Mouse (Mus musculus) heart, embryonic 10.5 days (tissue): ENCODE measurements around the gene Pdia5. TPM values are rescaled to one million over a fixed set of nuclear protein-coding genes. Genes with fewer than 3 reads are reported as not detected.

Source experiments
- DNase-seq: peaks from one replicate; pipeline ENCODE4 v3.0.0-alpha.2; 2017; ENCODE audit warnings: low spot score
- H3K27ac ChIP-seq: fragments of 300-500 bp; sonication (generic); 2 replicates; pipeline ENCODE4 v1.5.1; 2016; ENCODE audit warnings: mild to moderate bottlenecking
- H3K27me3 ChIP-seq: fragments of 300-500 bp; sonication (generic); 2 replicates; pipeline ENCODE4 v1.6.1; 2016; ENCODE audit warnings: mild to moderate bottlenecking; ENCODE audit not compliant: poor library complexity, insufficient read depth, severe bottlenecking
- H3K36me3 ChIP-seq: fragments of 300-500 bp; sonication (generic); 2 replicates; pipeline ENCODE4 v1.6.1; 2016; ENCODE audit warnings: mild to moderate bottlenecking, moderate library complexity
- H3K4me1 ChIP-seq: fragments of 300-500 bp; sonication (generic); 2 replicates; pipeline ENCODE4 v1.6.1; 2016; ENCODE audit warnings: mild to moderate bottlenecking
- H3K4me3 ChIP-seq: fragments of 300-500 bp; sonication (generic); 2 replicates; pipeline ENCODE4 v1.5.1; 2016; ENCODE audit warnings: mild to moderate bottlenecking, moderate library complexity
- H3K9me3 ChIP-seq: fragments of 300-500 bp; sonication (generic); 2 replicates; pipeline ENCODE4 v1.6.1; 2016; ENCODE audit warnings: mild to moderate bottlenecking, moderate library complexity
- WGBS: fragments of 180-500 bp; shearing (Covaris S2); methylation state at CpG from one replicate; pipeline ENCODE4 v1.1.7; 2016; 5-methylcytosine and 5-hydroxymethylcytosine counted together
- polyA plus RNA-seq: library from polyadenylated mRNA; unstranded; fragments of >200 nt; fragmentation: Nextera tagmentation; extraction: Ambion mirVana; gene quantifications from 2 replicates; pipeline ENCODE4 v1.2.1, GENCODE M21; 2016

Gene Pdia5
- polyA plus RNA-seq, 1 experiment from 2014 or later: 49.0 TPM

DNA sequence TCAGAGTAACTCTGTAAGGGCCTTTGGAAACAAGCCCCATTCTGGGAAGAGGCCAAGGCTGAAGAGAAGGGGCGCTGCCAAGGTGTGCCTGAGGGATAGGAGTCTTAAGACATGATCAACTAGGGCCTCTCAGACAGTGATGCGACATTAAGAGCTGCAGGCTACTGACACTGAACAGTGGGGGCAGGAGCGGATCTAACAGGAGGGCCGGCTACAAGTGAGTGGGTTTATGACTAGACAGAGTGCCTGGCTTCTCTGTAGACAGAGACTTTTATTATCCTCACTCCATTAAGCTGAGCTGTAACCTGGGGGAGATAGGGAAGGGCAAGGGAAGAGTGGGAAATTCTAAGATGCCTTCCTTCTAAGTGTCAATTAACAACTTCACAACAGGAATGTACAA, 84.0 kb downstream of the Pdia5 start:
- Histone ChIP-seq H3K27me3 (no peaks in the 10 kb centered on the region), H3K36me3 (peaks cover 58% of the 10 kb centered on the region), H3K9me3 (no peaks in the 10 kb centered on the region), H3K4me1 (no peaks in the 10 kb centered on the region), H3K27ac (no peak overlapping the region), H3K4me3 (no peak overlapping the region)
- peak; percentile 58 for DNase-seq
- 88% methylated on average over 4 of the region's 4 CpGs for WGBS

DNA sequence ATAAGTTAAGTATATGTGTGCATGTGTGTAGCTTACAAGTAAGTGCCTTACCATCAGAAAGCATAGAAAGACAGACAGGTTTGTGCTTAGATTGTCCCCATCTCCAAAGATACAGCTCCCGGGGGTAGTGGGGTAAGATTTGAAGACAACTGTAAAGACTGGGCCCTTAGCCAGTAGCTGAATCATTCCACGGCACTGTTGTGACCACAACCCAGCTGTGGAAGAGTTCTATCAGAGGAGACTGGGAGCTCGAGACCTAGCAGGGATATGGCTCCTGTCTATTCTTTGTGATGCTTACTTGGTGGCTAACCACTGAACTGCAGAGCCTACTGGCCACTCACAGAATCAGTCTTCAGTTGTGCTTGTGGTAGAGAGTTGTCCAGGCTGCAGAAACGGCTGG, 84.5 kb downstream of the Pdia5 start:
- no peak overlapping the region for H3K27ac ChIP-seq
- H3K36me3 ChIP-seq: peaks cover 63% of the 10 kb centered on the region
- H3K4me1 ChIP-seq: no peaks in the 10 kb centered on the region
- no peak overlapping the region for H3K4me3 ChIP-seq
- H3K9me3 ChIP-seq: no peaks in the 10 kb centered on the region
- no peaks in the 10 kb centered on the region for H3K27me3 ChIP-seq
- 87% methylated on average over 4 of the region's 4 CpGs for WGBS
- peak; percentile 57 for DNase-seq

DNA sequence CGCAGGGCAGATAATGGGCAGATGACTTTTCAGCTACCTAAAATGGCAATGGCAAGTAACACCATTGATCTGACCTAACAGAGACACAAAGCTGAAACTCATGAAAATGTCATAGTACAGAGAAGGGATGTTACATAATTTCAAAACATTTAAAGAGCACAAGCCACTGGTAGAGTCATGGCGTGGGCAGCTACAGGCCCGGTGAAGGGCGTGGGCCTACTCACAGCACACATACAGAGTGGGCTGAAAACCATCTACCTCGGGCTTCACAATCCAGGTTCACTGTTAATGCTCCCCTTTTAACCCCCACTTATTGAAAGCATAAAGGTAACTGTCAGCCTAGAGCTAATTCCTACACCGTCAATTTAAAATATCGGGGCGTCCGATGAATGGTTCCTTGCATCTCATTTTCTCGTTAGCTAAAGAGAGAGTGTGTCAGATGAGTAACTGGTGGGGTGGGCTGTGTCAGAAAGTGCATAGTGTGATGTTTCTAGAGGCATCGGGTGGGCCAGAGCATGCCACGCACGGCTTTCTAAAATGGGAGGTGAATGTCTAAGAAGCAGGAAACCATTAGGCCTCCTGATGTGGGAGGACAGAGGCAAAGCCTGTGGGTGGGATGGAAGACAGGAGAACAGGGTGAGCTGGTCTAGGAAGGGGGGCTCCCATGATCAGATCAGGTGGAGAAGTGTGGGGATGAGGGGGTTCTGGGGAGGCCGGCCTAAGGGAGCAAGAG, 85.2 kb downstream of the Pdia5 start:
- peaks cover 66% of the 10 kb centered on the region for H3K36me3 ChIP-seq
- no peak overlapping the region for H3K4me3 ChIP-seq

DNA sequence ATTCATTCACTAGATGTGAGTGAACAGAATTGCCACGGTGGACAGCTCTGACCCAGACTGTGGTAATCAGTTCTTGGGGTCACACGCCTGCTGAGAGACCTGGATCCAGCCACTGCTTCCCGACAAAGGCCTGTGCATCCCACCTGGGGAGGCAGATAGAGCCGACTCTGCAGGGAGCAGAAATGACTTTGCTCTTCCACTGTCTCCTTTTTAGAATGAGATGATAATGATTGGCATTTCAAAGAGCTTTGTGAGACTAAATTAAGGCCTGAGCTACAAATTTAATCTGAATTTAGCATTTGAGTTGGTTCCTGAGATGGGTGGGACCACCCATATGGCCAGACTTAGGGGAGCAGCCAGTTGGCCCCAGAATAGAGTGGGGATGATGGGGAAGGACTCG, 85.8 kb downstream of the Pdia5 start:
- H3K27me3 ChIP-seq: no peaks in the 10 kb centered on the region
- H3K4me1 ChIP-seq: no peaks in the 10 kb centered on the region
- peak; percentile 66 for DNase-seq
- H3K27ac ChIP-seq: no peak overlapping the region
- no peaks in the 10 kb centered on the region for H3K9me3 ChIP-seq
- peaks cover 61% of the 10 kb centered on the region for H3K36me3 ChIP-seq
- no peak overlapping the region for H3K4me3 ChIP-seq
- 71% methylated on average over 5 of the region's 5 CpGs for WGBS

More for the DNA sequence above, 85.2 kb downstream of the Pdia5 start:
- H3K27ac ChIP-seq: no peak overlapping the region
- no peaks in the 10 kb centered on the region for H3K4me1 ChIP-seq
- 94% methylated on average over 14 of the region's 14 CpGs for WGBS
- DNase-seq: peak; percentile 56
- no peaks in the 10 kb centered on the region for H3K27me3 ChIP-seq
- no peaks in the 10 kb centered on the region for H3K9me3 ChIP-seq

DNA sequence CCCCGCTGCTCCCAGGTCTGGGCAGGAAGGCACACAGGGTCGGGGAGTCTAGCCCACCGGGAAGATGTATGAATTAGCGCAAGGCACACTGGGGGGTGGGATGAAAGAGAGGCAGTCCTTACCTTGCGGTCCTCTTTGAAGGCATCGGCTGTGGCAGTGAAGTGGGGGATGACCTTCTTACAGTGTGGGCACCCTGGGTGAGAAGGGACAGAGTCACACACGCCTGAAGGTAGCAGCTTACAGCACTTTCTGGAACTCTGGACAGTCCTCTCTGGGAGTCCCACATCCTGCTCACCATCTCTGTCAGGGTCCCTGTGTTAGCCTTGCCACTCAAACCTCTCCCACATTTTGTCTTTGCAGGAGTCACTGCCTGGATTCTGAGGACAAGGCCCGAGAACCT, 86.8 kb downstream of the Pdia5 start:
- Histone ChIP-seq H3K27ac (no peak overlapping the region), H3K4me1 (no peaks in the 10 kb centered on the region), H3K4me3 (no peak overlapping the region), H3K27me3 (no peaks in the 10 kb centered on the region), H3K36me3 (peaks cover 53% of the 10 kb centered on the region), H3K9me3 (no peaks in the 10 kb centered on the region)
- WGBS: 87% methylated on average over 8 of the region's 8 CpGs
- peak; percentile 68 for DNase-seq

DNA sequence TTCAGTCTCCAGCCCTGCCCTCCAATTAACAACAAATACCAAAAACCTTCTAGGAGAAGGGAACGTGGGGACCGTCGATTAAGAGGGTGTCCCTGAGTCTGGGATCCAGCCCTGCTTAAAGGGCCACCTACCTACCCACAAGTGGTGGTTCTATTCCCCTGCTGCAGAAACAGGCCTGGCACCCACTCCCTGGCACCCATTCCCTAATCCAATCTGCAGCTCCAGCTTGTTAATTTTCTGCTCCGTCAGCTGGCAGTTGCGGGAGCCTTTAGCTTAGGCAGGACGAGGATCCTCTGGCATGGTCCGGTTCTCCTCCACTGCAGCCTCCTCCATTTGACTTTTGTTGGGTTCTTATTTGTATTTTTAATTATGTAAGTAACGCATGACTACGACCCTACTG, 87.3 kb downstream of the Pdia5 start:
- H3K4me1 ChIP-seq: no peaks in the 10 kb centered on the region
- DNase-seq: no peak
- no peak overlapping the region for H3K4me3 ChIP-seq
- no peak overlapping the region for H3K27ac ChIP-seq
- H3K27me3 ChIP-seq: no peaks in the 10 kb centered on the region
- no peaks in the 10 kb centered on the region for H3K9me3 ChIP-seq
- 88% methylated on average over 9 of the region's 9 CpGs for WGBS
- H3K36me3 ChIP-seq: peaks cover 55% of the 10 kb centered on the region

DNA sequence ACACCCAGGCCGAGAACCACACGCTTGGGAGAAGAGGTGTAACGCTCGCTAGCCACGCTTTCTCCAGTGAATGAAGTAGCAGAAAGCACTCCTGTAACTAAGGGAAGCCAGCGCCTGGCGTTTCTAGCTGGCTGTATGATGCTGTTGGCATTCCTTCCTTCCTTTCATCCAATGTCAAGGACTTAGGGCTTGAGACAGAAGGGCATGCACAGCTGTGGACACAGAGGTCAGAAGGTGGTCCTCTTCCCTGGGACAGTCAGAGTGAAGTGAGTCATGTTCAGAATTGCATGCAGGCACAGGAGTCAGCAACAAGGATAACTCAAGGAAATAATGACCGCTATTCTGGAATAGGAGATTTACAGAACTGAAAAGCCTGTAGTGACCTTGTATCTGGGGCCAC, 97.9 kb downstream of the Pdia5 start:
- WGBS: 81% methylated on average over 8 of the region's 8 CpGs
- DNase-seq: no peak

DNA sequence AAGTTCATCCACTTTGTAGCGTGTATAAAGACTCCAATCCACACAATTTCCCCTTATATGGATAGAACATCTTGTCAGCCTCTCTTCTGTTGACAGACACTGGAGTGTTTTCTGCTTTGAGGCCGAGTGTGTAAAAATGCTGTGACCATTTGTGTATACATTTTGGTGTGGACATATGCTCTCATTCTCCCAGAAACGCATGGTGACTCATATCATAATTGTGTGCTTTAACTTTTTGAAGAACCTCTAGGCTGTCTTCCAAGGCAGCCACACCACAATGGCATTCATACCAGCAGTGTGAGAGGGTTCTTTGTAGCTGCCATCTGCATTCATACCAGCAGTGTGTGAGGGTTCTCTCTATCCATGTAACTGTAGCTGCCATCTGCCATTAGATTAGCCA, 105.0 kb downstream of the Pdia5 start:
- no peak overlapping the region for H3K4me3 ChIP-seq
- no peaks in the 10 kb centered on the region for H3K36me3 ChIP-seq
- DNase-seq: no peak
- no peaks in the 10 kb centered on the region for H3K9me3 ChIP-seq
- H3K27me3 ChIP-seq: no peaks in the 10 kb centered on the region
- H3K4me1 ChIP-seq: no peaks in the 10 kb centered on the region
- 78% methylated on average over 3 of the region's 3 CpGs for WGBS
- no peak overlapping the region for H3K27ac ChIP-seq

More for the DNA sequence above, 97.9 kb downstream of the Pdia5 start:
- Histone ChIP-seq H3K27me3 (no peaks in the 10 kb centered on the region), H3K36me3 (peaks cover 30% of the 10 kb centered on the region), H3K27ac (no peak overlapping the region), H3K4me3 (no peak overlapping the region), H3K4me1 (no peaks in the 10 kb centered on the region), H3K9me3 (no peaks in the 10 kb centered on the region)

DNA sequence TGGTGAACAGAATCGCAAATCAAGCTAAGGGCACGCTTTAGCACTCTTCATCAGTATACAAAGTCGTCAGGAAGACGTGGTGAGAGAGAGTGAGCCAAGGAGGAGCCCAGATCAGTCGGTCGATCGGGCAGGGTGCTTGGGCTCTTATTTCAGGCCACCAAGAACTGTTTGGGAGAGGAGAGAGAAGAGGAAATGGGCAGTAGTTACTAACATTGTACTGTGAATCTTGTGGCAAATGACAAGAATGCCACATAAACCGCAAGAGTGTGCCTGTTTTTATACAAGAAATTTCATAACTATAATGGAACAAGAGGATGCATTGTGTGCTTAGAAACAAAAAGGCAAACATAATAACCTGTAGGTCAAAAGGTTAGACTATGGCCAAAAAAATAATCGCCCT, 110.6 kb downstream of the Pdia5 start:
- Histone ChIP-seq H3K4me1 (no peaks in the 10 kb centered on the region), H3K27me3 (no peaks in the 10 kb centered on the region), H3K27ac (no peak overlapping the region), H3K36me3 (no peaks in the 10 kb centered on the region), H3K9me3 (no peaks in the 10 kb centered on the region), H3K4me3 (no peak overlapping the region)
- 81% methylated on average over 9 of the region's 9 CpGs for WGBS
- DNase-seq: no peak

DNA sequence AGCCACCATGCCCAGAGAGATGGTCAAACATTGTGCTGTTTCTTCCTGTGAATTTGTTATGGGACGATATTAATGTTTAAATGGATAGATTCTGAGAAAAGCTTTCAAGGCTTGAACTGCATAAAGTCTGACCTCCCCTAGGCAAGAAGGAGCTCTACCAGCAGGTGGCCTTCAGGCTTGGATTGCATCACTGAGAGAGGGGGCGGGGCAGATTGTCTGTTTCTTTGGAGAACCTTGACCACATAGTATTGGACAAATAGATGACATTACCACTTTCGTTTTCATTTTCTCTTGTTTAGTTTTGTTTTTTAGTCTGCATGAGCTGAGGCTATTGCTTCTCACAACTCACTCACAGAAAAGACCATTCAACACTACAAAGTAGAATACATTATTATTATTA, 111.3 kb downstream of the Pdia5 start:
- H3K9me3 ChIP-seq: no peaks in the 10 kb centered on the region

DNA sequence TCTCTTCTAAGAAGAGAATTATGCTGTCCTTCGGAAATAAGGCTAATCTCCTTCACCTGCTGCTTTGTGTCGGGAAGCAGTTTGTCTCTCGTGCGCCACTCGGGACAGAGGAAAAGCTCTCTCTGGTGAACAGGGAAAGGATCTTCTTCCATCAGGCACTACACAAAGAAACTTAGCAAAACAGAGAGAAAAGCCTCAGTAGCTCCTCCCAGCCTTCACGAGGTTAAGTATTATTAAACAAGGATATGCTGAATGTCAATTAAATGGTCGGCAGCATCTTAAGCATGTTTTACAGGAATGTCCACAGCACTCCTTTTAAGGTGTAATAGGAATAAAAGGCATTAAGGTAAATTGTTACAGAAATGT, 126.6 kb downstream of the Pdia5 start:
- WGBS: 2% methylated on average over 7 of the region's 7 CpGs

More for the DNA sequence above, 111.3 kb downstream of the Pdia5 start:
- no peaks in the 10 kb centered on the region for H3K4me1 ChIP-seq
- H3K27ac ChIP-seq: no peak overlapping the region
- DNase-seq: no peak
- H3K27me3 ChIP-seq: no peaks in the 10 kb centered on the region
- WGBS: 79% methylated on average over 3 of the region's 3 CpGs
- no peaks in the 10 kb centered on the region for H3K36me3 ChIP-seq
- H3K4me3 ChIP-seq: no peak overlapping the region

DNA sequence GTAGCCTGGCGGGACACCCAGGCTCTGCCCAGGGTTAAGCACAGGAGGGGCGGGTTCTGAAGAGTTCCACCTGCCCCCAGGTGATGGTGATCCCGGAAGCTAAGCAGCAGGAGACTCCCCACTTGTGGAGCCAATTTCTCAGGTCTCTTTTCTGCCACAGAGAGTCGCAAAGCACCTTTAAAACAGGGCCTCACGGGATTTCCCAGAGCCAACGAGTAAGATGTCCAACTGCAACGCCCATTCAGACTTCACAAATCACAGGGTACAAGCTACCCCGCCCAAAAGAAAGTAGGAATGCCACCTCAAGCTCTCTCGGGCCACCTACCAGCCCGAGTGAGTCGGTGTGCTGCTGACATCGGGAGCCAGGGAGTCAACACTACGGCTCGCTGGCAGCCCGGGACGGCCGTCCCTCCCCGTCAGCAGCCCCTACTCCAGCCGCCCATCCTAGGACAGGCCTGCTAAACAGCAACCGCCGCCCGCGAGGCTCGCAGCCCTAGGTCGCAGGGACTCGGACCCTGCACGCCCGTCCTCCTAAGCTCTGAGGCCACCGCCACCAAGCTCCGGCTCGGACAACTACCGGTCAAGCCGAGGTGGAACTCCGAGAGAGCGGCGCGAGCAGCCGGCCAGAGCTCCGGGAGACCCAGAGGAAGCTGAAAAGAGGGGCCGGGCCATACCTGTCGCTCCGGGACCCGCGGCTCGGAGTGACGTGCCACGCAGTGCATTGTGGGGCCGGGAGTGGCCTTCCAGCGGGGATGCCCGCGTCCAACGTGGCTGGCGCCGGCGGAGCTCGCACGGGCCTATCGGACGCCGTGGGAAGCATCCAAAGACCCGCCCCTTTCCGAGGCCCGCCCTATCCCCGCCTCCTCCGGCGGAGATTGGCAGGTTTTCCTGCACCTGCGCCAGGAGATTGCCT, 127.3 kb downstream of the Pdia5 start, which contains the start of gene Sec22a:
Gene Sec22a (minus strand): TSS at position 769 of the 913 bp plus-strand sequence.
- peak; percentile 98 for DNase-seq
- Histone ChIP-seq H3K4me3 (peak within 1 kb of the TSS; percentile 97), H3K9me3 (no peaks in the 10 kb centered on the region), H3K27ac (peak within 1 kb of the TSS; percentile 93), H3K4me1 (peaks cover 5% of the 10 kb centered on the region; the same call in 1 of the 2 replicates), H3K36me3 (0 out of 2 replicates have a peak, but pooled peaks cover 2% of the 10 kb centered on the region), H3K27me3 (no peaks in the 10 kb centered on the region)
- WGBS: under 1% methylated on average over 67 of the region's 67 CpGs

More for the DNA sequence above, 126.6 kb downstream of the Pdia5 start:
- H3K27me3 ChIP-seq: no peaks in the 10 kb centered on the region
- H3K36me3 ChIP-seq: 0 out of 2 replicates have a peak, but pooled peaks cover 2% of the 10 kb centered on the region
- H3K27ac ChIP-seq: peak overlapping the region; percentile 93
- DNase-seq: no peak
- H3K4me1 ChIP-seq: peaks cover 5% of the 10 kb centered on the region; the same call in 1 of the 2 replicates
- no peaks in the 10 kb centered on the region for H3K9me3 ChIP-seq
- peak overlapping the region; percentile 97 for H3K4me3 ChIP-seq

DNA sequence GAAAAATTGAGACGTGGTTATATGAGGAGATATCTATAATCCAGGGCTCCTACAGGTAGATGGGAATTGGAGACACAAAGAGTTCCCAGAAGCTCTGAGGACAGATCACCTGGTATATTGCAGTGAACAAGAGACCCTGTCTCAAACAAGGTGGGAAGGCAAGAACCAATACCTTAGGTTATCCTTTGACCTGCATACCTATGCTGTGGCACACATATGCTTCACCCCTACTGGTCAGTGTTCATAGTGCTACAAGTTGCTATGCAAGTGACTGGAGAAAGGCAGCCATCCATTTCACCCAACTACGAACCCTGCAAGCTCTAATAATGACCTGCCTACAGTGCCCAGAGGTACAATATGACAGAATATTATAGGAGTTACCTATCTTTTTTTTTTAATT, 128.5 kb downstream of the Pdia5 start:
- 96% methylated on average over 2 of the region's 2 CpGs for WGBS
- H3K4me1 ChIP-seq: peaks cover 5% of the 10 kb centered on the region; the same call in 1 of the 2 replicates

More for the DNA sequence above, 128.5 kb downstream of the Pdia5 start:
- no peak for DNase-seq
- no peak overlapping the region for H3K27ac ChIP-seq
- H3K4me3 ChIP-seq: no peak overlapping the region
- no peaks in the 10 kb centered on the region for H3K27me3 ChIP-seq
- no peaks in the 10 kb centered on the region for H3K9me3 ChIP-seq
- peaks cover 2% of the 10 kb centered on the region; the same call in 1 of the 2 replicates for H3K36me3 ChIP-seq
